Mouse (Mus musculus) frontal cortex, postnatal 14 days (tissue): ENCODE measurements around the gene Slc12a8.

Source experiments
- DNase-seq, 2 experiments: peaks; one replicate each; pipeline ENCODE4 v3.0.0; 2022; ENCODE audit warnings: low spot score in 2 of 2

Slc12a8 gene

GRCm38 (mm10) chr16:33696811-33697575, 179.9 kb downstream of the Slc12a8 start:
- DNase-seq, result no peak

- no peak for DNase-seq
These were observed 180.6 kb downstream of the Slc12a8 start for GRCm38 (mm10) chr16:33697576-33698276.

GRCm38 (mm10) chr16:33698277-33698790, 181.2 kb downstream of the Slc12a8 start:
- no peak for DNase-seq

- no peak for DNase-seq
These were observed 183.5 kb downstream of the Slc12a8 start for GRCm38 (mm10) chr16:33700584-33700983.

- DNase-seq, result no peak
These were observed 184.7 kb downstream of the Slc12a8 start for GRCm38 (mm10) chr16:33701872-33702271.

GRCm38 (mm10) chr16:33704289-33704688, 187.2 kb downstream of the Slc12a8 start:
- no peak for DNase-seq

GRCm38 (mm10) chr16:33705258-33705657, 188.1 kb downstream of the Slc12a8 start:
- no peak for DNase-seq

- DNase-seq, result no peak
These were observed 189.2 kb downstream of the Slc12a8 start for GRCm38 (mm10) chr16:33706111-33706890.

- no peak for DNase-seq
These were observed 190.9 kb downstream of the Slc12a8 start for GRCm38 (mm10) chr16:33708031-33708430.

GRCm38 (mm10) chr16:33708585-33709397, 191.7 kb downstream of the Slc12a8 start:
- DNase-seq, result no peak
